Mouse (Mus musculus) CH12.LX (cell line): ENCODE results near the gene Pafah1b2.

ENCODE experiments used
- CTCF ChIP-seq, 2 experiments: IDR thresholded peaks in 1 of 2; conservative IDR thresholded peaks in 1 of 2; 2 replicates each; pipeline ENCODE4 v1.5.1; 2011 to 2012; ENCODE audit warnings: low read depth in 2 of 2, low read length in 2 of 2, improper control_type of control experiment in 1 of 2, inconsistent platforms in 1 of 2, mild to moderate bottlenecking in 1 of 2, moderate library complexity in 1 of 2
- E2F4 ChIP-seq: IDR thresholded peaks from 2 replicates; pipeline ENCODE4 v1.6.1; 2011; ENCODE audit warnings: low read depth, low read length, improper control_type of control experiment; ENCODE audit not compliant: insufficient replicate concordance
- KAT2A ChIP-seq: IDR thresholded peaks from 2 replicates; pipeline ENCODE4 v1.6.1; 2012; ENCODE audit warnings: low read length, improper control_type of control experiment, inconsistent platforms; ENCODE audit not compliant: insufficient replicate concordance
- POLR2AphosphoS2 ChIP-seq: IDR thresholded peaks from 2 replicates; pipeline ENCODE4 v1.6.1; 2011; ENCODE audit warnings: low read depth, low read length, improper control_type of control experiment
- SIN3A ChIP-seq: IDR thresholded peaks from 2 replicates; pipeline ENCODE4 v1.6.1; 2012; ENCODE audit warnings: low read length, improper control_type of control experiment, inconsistent platforms
- TCF12 ChIP-seq: IDR thresholded peaks from 2 replicates; pipeline ENCODE4 v1.6.1; 2014; ENCODE audit warnings: low read depth, mild to moderate bottlenecking, inconsistent platforms, low read length, improper control_type of control experiment
- USF1 ChIP-seq: IDR thresholded peaks from 2 replicates; pipeline ENCODE4 v1.6.1; 2014; ENCODE audit warnings: low read depth, mild to moderate bottlenecking, inconsistent platforms, low read length, improper control_type of control experiment
- USF2 ChIP-seq: conservative IDR thresholded peaks from 2 replicates; pipeline ENCODE4 v1.6.1; 2011; ENCODE audit warnings: low read depth, low read length, improper control_type of control experiment

GRCm38 (mm10) chr9:46042387-46042786, 29.9 kb upstream of the Pafah1b2 start:
- TF ChIP-seq CTCF (conservative IDR thresholded peaks at IDR 0.05 in 1 of 2, IDR thresholded peaks at IDR 0.05 in 1 of 2; ENCODE audit: low read depth in 2 of 2, low read length in 2 of 2), result no peak
- TF ChIP-seq POLR2AphosphoS2, result no peak
- no peak for TF ChIP-seq USF2
- no peak; the same call in 1 of the 2 replicates for TF ChIP-seq TCF12
- TF ChIP-seq KAT2A, result no peak
- no peak for TF ChIP-seq SIN3A
- TF ChIP-seq E2F4, result no peak
- TF ChIP-seq USF1, result no peak
